Mouse (Mus musculus): ENCODE results near the gene Ormdl2. TPM values are rescaled to one million over a fixed set of nuclear protein-coding genes. Genes with fewer than 3 reads are reported as not detected.

Gene Ormdl2
- 18.3 and 20.3 TPM in 2 replicates for polyA plus RNA-seq (2012; rRNA removed)

GRCm38 (mm10) chr10:128821358-128822056, at the start of gene Ormdl2:
Ormdl2 (minus strand) TSS chr10:128821645.
- H3K4me1 ChIP-seq (ENCODE audit: control insufficient read depth, insufficient read depth, low read length), result peaks cover 2% of the 10 kb centered on the region; the same call in 1 of the 2 replicates
- TF ChIP-seq CTCF (IDR thresholded peaks at IDR 0.05; ENCODE audit: extremely low read depth, insufficient read depth, low read length) (no peak), POLR2A (IDR thresholded peaks at IDR 0.05; ENCODE audit: extremely low read depth, insufficient read depth, low read length) (peak; percentile 73; the same call in 1 of the 2 replicates)
- H3K4me3 ChIP-seq (ENCODE audit: insufficient read depth, low read length), result peak within 1 kb of the TSS; percentile 81
- no peak within 1 kb of the TSS for H3K27ac ChIP-seq (ENCODE audit: insufficient read depth, low read length)

GRCm38 (mm10) chr10:128870341-128870740, 48.9 kb upstream of the Ormdl2 start:
- no peak for TF ChIP-seq POLR2A (IDR thresholded peaks at IDR 0.05; ENCODE audit: extremely low read depth, insufficient read depth, low read length)
- TF ChIP-seq CTCF (IDR thresholded peaks at IDR 0.05; ENCODE audit: extremely low read depth, insufficient read depth, low read length), result no peak
- H3K4me3 ChIP-seq (ENCODE audit: insufficient read depth, low read length), result no peak overlapping the region
- no peak overlapping the region for H3K27ac ChIP-seq (ENCODE audit: insufficient read depth, low read length)
- H3K4me1 ChIP-seq (ENCODE audit: control insufficient read depth, insufficient read depth, low read length), result peaks cover 2% of the 10 kb centered on the region; the same call in 1 of the 2 replicates

- Histone ChIP-seq H3K27ac (ENCODE audit: insufficient read depth, low read length) (no peak overlapping the region), H3K4me1 (ENCODE audit: control insufficient read depth, insufficient read depth, low read length) (peaks cover 2% of the 10 kb centered on the region; the same call in 1 of the 2 replicates), H3K4me3 (ENCODE audit: insufficient read depth, low read length) (no peak overlapping the region)
- TF ChIP-seq POLR2A (IDR thresholded peaks at IDR 0.05; ENCODE audit: extremely low read depth, insufficient read depth, low read length) (no peak), CTCF (IDR thresholded peaks at IDR 0.05; ENCODE audit: extremely low read depth, insufficient read depth, low read length) (no peak)
Measured at GRCm38 (mm10) chr10:128866518-128866917, 45.1 kb upstream of the Ormdl2 start.

DNA sequence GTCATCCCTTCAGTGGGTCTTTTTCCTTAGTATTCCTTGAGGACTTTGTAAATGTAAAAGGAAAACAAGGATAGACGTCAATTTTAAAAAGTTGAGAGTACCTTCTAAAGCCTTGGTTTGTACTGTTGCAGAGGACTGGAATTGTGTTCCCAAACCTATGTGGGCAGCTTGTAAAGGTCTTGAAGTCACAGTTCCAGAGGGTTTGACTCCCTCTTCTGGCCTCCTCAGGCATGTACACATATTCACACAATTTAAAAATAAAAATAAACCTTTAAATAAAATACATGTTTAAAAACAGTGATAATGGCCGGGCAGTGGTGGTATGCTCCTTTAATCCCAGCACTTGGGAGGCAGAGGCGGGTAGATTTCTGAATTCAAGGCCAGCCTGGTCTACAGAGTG, 44.6 kb upstream of the Ormdl2 start:
- TF ChIP-seq POLR2A (IDR thresholded peaks at IDR 0.05; ENCODE audit: extremely low read depth, insufficient read depth, low read length) (no peak), CTCF (IDR thresholded peaks at IDR 0.05; ENCODE audit: extremely low read depth, insufficient read depth, low read length) (peak; percentile 14; the same call in 1 of the 2 replicates)
- Histone ChIP-seq H3K27ac (ENCODE audit: insufficient read depth, low read length) (no peak overlapping the region), H3K4me3 (ENCODE audit: insufficient read depth, low read length) (no peak overlapping the region), H3K4me1 (ENCODE audit: control insufficient read depth, insufficient read depth, low read length) (peaks cover 2% of the 10 kb centered on the region; the same call in 1 of the 2 replicates)

DNA sequence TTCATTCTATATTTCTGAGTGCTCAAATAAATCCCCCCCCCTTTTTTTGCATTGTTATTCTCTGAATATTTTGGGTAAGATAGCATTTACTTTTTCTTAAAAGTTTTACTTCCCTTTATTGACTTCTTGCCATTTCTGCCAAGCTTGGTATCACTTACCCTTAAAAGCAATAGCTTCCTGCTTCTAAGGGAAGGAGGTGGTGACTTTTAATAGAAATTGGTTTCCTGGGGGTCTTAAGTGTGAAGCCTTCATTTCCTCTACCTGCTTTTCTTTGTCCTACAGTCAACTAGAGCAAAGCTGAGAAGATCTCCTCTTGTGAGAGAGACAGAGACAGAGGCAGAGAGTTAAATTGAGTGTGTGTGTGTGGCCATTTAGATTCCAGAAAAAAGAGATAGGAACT, 39.7 kb upstream of the Ormdl2 start:
- Histone ChIP-seq H3K4me1 (ENCODE audit: control insufficient read depth, insufficient read depth, low read length) (no peaks in the 10 kb centered on the region), H3K4me3 (ENCODE audit: insufficient read depth, low read length) (no peak overlapping the region), H3K27ac (ENCODE audit: insufficient read depth, low read length) (no peak overlapping the region)
- TF ChIP-seq POLR2A (IDR thresholded peaks at IDR 0.05; ENCODE audit: extremely low read depth, insufficient read depth, low read length), result no peak
- no peak for TF ChIP-seq CTCF (IDR thresholded peaks at IDR 0.05; ENCODE audit: extremely low read depth, insufficient read depth, low read length)

- Histone ChIP-seq H3K4me1 (ENCODE audit: control insufficient read depth, insufficient read depth, low read length) (no peaks in the 10 kb centered on the region), H3K27ac (ENCODE audit: insufficient read depth, low read length) (no peak overlapping the region), H3K4me3 (ENCODE audit: insufficient read depth, low read length) (no peak overlapping the region)
- TF ChIP-seq POLR2A (IDR thresholded peaks at IDR 0.05; ENCODE audit: extremely low read depth, insufficient read depth, low read length), result no peak
- TF ChIP-seq CTCF (IDR thresholded peaks at IDR 0.05; ENCODE audit: extremely low read depth, insufficient read depth, low read length), result no peak
Measured at GRCm38 (mm10) chr10:128850339-128850738, 28.9 kb upstream of the Ormdl2 start.

DNA sequence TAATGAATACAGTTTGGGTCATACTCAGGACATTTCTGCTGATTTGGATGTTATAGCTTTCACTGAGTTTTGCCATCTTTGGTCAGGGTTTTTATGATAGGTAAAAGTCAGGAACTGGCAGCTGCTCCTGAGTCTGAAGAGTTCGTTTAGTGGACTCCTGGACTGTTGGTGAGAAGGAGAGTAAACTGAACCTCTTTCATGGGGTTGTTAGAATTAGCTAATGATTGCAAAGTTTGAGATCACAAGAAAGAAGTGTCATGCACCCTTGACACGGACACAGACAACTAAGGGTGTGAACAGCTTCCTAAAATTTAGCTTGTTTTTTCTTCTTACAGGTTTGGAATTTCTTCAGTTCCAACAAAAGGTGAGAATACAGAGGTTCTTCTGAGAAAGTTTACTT, 27.0 kb upstream of the Ormdl2 start:
- TF ChIP-seq CTCF (IDR thresholded peaks at IDR 0.05; ENCODE audit: extremely low read depth, insufficient read depth, low read length), result no peak
- Histone ChIP-seq H3K27ac (ENCODE audit: insufficient read depth, low read length) (no peak overlapping the region), H3K4me3 (ENCODE audit: insufficient read depth, low read length) (no peak overlapping the region), H3K4me1 (ENCODE audit: control insufficient read depth, insufficient read depth, low read length) (no peaks in the 10 kb centered on the region)

- H3K4me3 ChIP-seq (ENCODE audit: insufficient read depth, low read length), result no peak overlapping the region
Measured at GRCm38 (mm10) chr10:128846664-128847063, 25.2 kb upstream of the Ormdl2 start.

DNA sequence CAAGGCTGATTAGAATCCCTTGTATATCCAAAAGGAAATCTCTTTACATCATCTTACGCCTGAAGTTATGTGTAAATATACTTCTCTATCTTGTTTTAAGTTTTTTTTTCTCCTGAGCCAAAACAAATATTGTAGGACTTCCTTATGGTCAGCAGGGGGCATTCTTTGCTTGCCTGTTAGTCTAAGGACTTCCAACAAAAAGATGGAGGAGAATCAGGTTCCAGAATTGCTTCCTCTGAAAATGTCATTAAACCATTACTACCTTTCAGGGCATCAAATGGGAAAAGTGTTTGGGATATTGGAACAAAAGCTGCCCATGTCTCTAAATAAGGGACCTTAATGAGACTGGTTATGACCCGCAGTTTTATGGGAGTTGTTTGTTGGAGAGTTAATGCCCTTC, 24.1 kb upstream of the Ormdl2 start:
- TF ChIP-seq CTCF (IDR thresholded peaks at IDR 0.05; ENCODE audit: extremely low read depth, insufficient read depth, low read length), result peak; percentile 14; the same call in 1 of the 2 replicates
- TF ChIP-seq POLR2A (IDR thresholded peaks at IDR 0.05; ENCODE audit: extremely low read depth, insufficient read depth, low read length), result no peak
- Histone ChIP-seq H3K27ac (ENCODE audit: insufficient read depth, low read length) (no peak overlapping the region), H3K4me3 (ENCODE audit: insufficient read depth, low read length) (no peak overlapping the region), H3K4me1 (ENCODE audit: control insufficient read depth, insufficient read depth, low read length) (no peaks in the 10 kb centered on the region)

More at GRCm38 (mm10) chr10:128846664-128847063, 25.2 kb upstream of the Ormdl2 start:
- H3K27ac ChIP-seq (ENCODE audit: insufficient read depth, low read length), result no peak overlapping the region
- no peak for TF ChIP-seq POLR2A (IDR thresholded peaks at IDR 0.05; ENCODE audit: extremely low read depth, insufficient read depth, low read length)
- no peak for TF ChIP-seq CTCF (IDR thresholded peaks at IDR 0.05; ENCODE audit: extremely low read depth, insufficient read depth, low read length)
- H3K4me1 ChIP-seq (ENCODE audit: control insufficient read depth, insufficient read depth, low read length), result no peaks in the 10 kb centered on the region

DNA sequence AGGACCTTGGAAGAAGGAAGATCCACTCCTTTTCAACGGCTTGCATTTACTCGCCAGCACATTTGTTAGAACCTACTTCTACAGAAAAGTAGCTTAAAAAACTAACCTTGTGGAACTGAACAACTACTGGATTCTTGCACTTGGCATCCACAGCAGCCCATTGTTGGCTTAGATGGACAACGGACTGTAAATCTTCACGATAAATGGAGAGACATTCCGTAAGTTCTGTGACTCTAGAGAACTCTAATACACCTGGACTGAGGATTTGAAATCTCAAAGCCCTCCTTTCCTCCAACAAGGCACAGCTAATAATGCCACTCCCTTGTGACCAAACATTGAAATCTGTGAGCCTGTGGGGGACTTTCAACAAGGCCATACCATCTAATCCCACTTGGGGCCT, 21.8 kb upstream of the Ormdl2 start:
- Histone ChIP-seq H3K4me3 (ENCODE audit: insufficient read depth, low read length) (no peak overlapping the region), H3K27ac (ENCODE audit: insufficient read depth, low read length) (no peak overlapping the region), H3K4me1 (ENCODE audit: control insufficient read depth, insufficient read depth, low read length) (no peaks in the 10 kb centered on the region)
- TF ChIP-seq CTCF (IDR thresholded peaks at IDR 0.05; ENCODE audit: extremely low read depth, insufficient read depth, low read length), result no peak
